Mouse (Mus musculus) adrenal gland, postnatal 4 days (tissue): ENCODE measurements around the gene Foxr2. TPM values are rescaled to one million over a fixed set of nuclear protein-coding genes. Genes with fewer than 3 reads are reported as not detected.
A peak's percentile ranks its signal among the peaks of the same experiment; 100 is the strongest.

Experiments
- DNase-seq, 2 experiments: peaks; one replicate each; pipeline ENCODE4 v3.0.0; 2021 to 2022; ENCODE audit warnings: low spot score in 2 of 2, mixed read lengths in 2 of 2
- long read RNA-seq, 2 experiments: library from polyadenylated mRNA; stranded (forward); transcript quantifications; one replicate each; pipeline ENCODE4 v2.0.0; 2021
- total RNA-seq, 2 experiments: library from RNA; stranded (reverse); gene quantifications; 2 replicates each; pipeline ENCODE4 v1.2.3; 2021

Gene Foxr2
- total RNA-seq: not detected
- long read RNA-seq, experiment 1: 0 reads
- long read RNA-seq, experiment 2: 0 reads

DNA sequence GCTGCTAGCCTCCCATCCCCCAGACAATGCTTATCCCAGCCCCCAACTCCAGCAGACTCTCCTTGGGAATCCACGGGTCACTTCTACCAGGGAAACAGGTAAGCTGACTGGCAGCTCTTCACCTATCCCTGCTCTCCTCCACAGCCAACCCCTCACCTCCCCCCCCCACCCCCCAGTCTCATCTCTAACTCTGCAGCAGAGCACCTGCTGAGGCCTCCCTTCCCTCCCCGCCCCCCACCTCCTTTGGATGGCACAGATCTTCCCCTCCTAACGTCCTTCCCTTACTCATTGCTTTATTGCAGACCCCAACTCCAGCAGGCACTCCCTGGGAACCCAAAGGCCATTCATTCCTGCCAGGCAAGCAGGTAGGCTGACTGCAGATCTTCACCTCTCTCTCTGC is at the start of gene Foxr2:
Gene Foxr2 (plus strand): TSS at position 301 of the 400 bp plus-strand sequence.
- DNase-seq: no peak

DNA sequence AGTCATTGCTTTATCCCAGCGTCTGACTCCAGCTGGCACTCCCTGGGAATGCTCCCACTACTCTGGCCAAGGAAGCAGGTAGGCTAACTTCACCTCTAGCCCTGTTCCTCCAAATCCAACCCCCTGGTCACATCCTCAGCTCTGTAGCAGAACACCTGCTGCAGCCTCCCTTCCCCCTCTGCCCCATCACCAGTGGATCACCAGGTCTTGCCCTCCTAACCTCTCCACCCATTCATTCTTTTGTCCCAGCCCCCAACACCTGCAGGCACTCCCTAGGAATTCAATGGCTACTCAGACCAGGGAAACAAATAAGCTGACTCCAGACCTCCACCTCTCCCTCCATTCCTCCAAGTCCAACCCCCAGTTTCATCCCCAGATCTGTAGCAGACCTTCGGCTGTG is 427 bp downstream of the Foxr2 start:
- DNase-seq: no peak

GRCm38 (mm10) chrX:153139734-153140515 is 21.3 kb downstream of the Foxr2 start, which contains the start of gene Rragb:
Gene Rragb, plus strand, starts transcription at chrX:153139981.
- peak; percentile 4 to 23 for DNase-seq

- no peak for DNase-seq
Measured at GRCm38 (mm10) chrX:153142656-153143055, 24.1 kb downstream of the Foxr2 start.

DNA sequence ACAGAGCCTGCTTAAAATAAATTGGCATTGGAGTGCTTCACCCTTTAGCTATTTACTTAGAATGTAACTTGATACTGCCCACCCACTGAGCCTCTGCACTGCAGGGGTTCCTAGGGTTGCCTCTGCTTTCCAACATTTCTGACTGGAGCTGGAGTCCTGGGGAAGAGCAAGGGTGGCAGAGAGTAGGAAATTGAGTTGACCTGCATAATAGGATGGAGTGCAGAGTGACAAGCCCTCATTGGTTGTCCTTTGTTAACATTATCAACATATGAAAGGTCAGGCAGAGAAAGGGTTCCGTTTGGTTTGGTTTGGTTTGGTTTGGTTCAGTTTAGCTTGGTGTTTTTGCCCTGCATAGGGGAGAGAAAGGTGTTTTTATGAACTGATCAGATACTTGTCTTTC is 33.2 kb downstream of the Foxr2 start:
- DNase-seq: no peak

DNA sequence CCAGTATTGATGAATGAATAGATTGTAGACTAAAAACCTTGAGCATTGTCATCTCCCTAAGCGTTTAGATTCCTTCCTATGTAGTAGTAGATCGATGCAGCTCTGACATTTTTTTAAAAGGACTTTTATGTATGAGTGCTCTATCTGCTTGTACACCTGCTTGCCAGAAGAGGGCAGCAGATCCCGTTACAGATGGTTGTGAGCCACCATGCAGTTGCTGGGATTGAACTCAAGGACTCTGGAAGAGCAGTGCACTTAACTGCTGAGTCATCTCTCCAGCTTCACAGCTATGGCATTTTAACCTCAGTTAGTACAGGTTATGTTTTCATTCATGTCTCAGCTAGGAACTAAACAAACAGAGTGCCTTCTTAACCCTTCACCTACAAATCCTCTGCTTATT is 36.7 kb downstream of the Foxr2 start:
- no peak for DNase-seq

DNA sequence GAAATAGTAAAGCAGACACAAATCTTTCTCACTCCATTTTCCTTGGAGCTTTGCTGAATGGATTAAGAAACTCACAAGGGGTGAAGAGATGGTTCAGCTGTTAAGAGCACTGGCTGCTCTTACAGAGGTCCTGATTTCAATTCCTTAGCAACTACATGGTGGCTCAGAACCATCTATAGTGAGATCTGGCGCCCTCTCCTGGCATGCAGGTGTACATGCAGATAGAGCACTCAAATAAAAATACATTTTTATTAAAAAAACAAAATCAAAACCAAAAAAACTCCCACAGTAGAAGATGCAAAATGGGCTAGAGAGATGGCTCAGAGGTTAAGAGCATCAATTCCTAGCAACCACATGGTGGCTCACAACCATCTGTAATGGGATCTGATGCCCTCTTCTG is 56.2 kb downstream of the Foxr2 start:
- no peak for DNase-seq

- no peak for DNase-seq
Measured at GRCm38 (mm10) chrX:153182221-153182620, 63.6 kb downstream of the Foxr2 start.

Other genes with a start within 250 kb of the Foxr2 start
- gene Usp51, start 112.3 kb upstream of the Foxr2 start, total RNA-seq: 1 to 10 TPM; 4.7 to 5.0 TPM
- gene Mageh1, start 81.2 kb upstream of the Foxr2 start, total RNA-seq: 10 to 100 TPM; 37.8 to 42.5 TPM
- 10 to 100 TPM; 11.8 to 12.5 TPM for gene Rragb, start 21.2 kb downstream of the Foxr2 start, total RNA-seq
- 1 to 10 TPM in 1 of 2 experiments, under 1 TPM in 1; 0.71 to 1.5 TPM for gene Klf8, start 118.7 kb downstream of the Foxr2 start, total RNA-seq